Mouse (Mus musculus): ENCODE data around the gene Mnt.

The Mnt gene

DNA sequence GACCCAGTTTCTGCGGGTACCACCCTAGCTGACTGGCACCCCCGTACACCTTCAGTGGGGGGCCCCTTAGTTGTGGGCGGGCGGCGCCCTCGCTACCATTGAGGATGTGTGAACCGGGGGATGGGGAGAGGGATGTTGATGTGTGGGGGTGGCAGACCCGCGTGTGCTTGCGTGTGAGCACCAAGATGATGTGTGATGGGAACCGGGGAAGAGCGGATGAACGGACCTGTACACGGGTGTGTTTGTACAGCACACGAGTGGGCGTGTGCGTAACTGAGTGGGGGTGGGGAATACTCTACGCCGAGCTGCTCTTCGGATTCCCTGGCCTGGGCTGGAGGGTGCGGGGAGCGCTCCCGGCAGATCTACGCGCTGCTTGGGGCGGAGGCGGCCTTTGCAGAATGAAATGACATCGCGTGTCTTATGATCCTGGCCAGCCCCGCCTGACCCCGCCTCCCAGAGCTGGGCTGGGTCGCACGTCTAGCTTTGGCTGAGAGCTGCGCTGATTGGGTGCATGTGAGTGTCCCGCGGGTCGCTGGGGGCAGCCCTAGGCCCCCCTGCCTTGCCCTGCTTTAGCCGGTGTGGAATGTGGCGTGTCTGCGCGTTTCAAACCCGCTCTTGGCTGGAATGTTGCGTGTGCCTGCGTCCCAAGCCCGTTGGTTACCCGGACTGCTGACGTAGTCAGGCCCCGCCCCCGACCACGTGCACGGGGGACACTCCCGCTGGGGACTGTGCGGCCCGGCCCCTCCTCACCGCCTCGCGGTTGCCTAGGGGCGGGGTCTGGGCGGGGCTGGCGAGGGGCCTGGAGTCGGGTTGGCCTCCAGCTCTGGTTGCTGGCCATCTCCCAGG lies 1.1 kb downstream of the Mnt start:
- DNase-seq (ENCODE audit: low read depth, low spot score) = peak; percentile 98

DNA sequence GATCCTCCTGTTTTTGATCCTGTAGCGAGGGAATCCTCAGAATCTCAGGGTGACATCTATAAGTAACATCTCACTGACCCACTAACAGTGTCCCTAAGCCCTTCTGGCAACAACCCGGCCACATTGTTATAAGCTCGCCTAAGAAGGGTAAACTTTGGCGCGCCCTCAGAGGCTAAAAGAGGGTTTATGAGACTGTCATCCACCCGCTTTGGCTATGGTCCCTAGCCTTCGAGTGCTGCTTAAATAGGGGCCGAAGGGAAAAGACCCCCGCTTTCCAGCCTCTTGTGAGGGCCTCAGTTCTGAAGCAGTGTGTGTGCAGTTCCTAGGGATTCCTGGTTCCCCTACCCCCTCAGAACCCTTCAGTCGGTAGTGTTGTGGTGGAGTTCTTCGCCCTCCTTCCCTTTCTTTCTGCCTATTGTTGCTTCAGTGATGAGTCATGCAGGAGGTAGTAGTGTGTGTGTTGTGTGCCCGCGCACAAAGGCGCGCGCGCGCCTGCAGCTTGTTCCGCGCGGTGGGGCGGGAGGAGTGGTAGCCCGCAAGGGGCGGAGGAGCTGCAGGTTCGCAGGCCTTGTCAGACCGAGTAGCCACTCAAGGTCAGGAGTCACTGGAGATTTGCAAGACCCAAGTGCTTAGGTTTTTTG lies 1.9 kb downstream of the Mnt start:
- DNase-seq (ENCODE audit: low read depth, low spot score) = peak; percentile 83

DNA sequence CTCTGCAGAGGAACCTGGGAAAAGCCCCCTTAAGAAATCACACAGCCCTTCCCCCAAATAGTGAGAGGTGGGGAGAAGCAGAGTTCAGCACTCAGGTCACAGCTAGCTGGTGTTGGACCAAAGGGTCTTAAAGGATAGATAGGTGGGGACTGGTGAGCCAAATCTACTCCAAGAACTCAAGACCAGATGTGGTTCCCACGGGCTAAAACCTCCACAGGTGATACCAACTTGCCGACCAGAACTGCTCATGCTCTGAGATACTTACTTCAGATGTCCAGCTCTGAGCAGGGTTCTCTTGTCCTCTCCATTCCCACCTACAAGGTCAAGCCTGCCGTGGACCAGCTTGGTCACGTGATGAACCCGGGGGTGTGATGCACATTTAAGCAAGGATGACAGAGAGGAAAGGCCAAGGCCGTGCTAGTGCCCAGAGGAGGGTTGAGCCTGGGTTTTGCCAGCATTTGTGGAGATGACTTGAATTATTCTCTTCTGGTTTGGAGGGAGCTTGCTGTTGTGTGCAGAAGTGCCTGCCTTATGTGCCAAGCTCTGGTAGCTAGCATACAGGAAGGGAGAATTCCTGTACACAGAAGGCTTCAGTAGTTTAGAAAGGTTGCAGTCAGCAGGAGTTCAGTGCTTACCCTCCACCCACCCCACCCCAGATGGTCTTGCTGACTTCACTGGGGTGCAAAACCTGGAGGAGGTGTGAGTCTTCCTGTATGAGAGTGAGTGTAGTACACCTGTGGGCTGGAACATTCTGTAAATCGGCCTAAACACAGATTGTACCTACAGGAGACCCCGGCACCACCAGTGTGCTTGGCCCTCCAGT lies 3.0 kb downstream of the Mnt start:
- DNase-seq (ENCODE audit: low read depth, low spot score) = no peak

DNA sequence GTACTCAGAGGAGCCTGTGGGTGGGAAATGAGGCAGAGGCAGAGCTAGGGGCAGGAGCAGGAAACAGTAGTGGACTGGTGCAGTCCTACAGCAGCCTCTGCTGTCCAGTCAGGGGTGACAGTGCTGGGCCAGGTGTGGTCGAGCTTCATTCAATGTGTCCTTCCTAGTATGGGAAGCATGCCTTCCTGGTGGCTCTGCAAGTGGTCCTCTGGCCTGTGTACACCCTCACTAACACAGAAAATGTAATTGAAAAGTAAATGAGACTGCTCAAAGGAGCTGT lies 3.6 kb downstream of the Mnt start:
- no peak for DNase-seq (ENCODE audit: low read depth, low spot score)

DNA sequence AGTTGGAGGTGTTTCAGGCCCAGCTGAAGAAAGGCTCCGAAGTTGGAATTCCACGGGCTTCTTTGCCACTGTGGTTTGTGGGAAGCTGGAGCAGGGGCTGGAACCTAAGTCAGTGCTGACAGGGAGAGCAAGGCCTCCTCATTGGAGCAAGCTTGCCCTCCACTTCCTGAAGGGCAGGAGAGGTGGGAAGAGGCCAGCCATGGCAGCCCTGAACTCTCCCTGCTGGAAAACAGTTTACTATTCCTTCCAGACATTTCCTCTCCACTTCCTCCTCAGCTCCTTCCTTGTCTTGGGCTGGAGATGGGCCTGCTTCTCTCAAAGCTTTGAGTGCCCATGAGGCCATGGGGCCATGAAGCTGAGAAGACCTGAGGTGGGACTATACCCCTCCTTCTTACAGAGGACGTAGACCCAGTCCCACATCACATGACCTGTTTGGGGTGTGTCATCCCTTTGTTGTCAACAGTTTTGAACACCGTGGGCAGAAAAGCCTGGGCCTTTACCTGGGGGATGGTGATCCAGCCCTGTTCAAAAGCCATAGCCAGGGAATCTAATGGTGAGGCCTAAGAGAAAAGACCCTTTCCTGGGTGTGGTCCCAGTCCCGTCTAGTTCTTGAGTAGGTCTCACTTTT lies 4.0 kb downstream of the Mnt start:
- peak; percentile 69 for DNase-seq (ENCODE audit: low read depth, low spot score)

DNA sequence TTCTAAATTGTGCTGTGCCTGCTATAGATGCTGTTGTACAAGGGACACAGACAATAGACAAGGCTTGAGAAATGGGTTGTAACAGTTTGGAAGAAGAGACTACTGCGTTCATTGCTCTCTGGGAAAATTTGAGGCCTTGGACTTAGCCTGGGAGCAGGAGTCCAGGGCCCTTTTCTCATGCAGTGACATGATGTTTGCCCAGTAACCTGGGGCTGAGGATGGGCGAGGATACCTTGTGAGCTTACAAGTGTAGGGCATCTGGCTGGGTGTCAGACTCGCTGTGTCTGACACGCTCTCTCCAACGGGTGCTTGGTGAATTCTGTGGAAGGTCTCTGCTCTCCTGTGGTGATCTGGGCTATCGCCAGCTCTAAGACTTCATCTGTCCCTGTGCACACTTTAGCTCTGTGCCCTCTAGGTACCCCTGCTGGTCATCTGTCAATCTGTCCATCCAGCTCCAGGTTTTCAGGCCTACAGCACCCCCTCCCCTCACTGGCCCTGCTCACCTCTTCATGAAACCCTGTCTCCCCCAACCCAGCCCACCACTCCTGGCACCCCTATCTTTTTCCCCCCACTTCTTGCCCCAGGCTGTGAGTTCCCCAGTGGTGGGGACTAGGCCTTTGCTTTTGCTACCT lies 5.0 kb downstream of the Mnt start:
- no peak for DNase-seq (ENCODE audit: low read depth, low spot score)

DNA sequence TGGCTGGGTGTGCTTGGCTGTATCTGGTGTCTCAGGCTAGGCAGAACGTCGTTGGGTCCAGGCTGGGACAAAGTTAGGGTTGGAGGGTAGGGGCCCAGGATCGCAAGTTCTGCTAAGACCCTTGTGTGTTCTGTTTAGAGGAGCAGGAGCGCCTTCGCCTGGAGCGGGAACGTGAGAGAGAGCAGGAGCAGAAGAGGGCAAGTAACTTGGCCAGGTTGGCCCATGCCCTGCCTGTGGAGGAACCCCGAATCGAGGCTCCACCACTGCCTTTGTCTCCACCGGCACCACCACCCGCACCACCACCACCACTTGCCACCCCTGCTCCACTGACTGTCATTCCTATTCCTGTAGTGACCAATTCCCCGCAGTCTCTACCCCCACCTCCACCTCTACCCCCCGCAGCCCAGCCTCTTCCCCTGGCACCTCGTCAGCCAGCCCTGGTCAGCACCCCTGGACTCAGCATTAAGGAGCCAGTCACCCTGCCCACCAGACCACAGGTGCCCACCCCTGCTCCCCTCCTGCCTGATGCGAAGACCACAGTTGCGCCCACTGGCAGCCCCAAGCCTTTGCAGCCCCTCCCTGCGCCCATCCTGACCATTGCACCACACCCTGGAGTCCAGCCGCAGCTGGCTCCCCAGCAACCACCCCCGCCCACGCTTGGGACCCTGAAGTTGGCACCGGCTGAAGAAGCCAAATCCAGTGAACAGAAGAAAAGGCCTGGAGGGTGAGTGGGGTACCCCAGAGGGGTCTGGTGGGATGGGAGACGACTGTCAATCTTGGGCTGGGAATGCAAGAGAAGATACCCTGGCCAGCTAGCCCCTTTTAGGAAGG lies 5.7 kb downstream of the Mnt start:
- DNase-seq (ENCODE audit: low read depth, low spot score) = no peak

DNA sequence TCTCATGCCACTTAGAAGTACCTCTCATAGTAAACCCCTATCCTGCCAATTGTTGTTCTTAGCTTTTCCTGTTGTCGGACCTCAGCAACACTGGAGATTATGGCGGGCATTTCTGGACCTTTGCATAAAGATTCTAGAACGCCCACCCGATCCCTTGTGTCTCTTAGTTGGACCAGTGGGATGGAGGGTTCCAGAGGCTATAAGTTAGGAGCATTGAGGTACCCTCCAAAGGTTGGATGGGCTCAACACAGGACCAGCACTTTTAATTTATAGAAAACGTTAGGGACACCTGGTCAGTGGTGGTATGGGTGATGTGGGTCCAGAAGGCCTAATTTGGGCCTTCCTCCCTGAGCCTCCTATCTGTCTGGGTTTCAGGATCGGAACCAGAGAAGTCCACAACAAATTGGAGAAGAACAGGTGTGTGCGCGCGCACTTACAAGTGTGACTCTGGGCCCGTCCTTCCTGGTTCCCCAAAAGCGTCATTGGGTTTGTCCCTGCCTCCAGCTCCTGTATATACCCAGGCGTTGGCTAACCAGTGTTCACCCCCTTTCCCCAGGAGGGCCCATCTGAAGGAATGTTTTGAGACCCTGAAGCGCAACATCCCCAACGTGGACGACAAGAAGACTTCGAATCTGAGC lies 6.5 kb downstream of the Mnt start:
- DNase-seq (ENCODE audit: low read depth, low spot score) = no peak

DNA sequence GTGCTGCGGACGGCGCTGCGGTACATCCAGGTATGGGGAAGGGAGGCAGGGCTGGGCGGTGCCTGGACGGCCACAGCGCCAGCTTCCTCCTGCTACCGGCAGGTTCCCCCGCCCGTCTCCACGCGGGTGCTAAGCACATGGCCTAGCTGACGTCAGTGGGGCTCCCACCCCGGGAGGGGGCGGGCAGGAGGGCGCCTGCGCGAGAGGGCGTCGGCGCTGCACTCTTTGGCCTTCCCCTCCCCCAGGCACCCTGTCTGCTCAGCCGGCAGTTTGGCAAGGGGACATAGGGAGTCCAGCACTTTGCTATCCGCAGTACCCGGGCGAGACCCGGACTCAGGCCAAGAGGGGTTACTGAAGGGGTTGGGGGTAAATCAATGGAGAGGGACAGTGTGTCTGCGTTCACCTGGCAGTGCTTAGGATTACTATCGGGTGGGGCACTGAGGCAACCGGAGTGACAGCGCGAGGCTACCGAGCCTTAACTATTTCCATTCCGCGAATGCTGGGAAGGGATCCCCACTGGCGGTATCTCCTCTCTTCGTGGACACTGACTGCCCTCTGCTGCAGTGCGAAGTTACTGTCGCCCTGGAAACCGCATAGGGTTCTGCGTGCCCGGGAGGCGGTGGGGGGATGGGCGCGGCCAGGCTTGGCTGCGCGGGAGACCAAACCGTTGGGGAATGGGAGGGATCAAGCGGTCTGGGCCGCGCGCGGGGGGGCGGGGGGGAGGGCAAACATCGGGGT lies 7.1 kb downstream of the Mnt start:
- peak; percentile 94 for DNase-seq (ENCODE audit: low read depth, low spot score)

DNA sequence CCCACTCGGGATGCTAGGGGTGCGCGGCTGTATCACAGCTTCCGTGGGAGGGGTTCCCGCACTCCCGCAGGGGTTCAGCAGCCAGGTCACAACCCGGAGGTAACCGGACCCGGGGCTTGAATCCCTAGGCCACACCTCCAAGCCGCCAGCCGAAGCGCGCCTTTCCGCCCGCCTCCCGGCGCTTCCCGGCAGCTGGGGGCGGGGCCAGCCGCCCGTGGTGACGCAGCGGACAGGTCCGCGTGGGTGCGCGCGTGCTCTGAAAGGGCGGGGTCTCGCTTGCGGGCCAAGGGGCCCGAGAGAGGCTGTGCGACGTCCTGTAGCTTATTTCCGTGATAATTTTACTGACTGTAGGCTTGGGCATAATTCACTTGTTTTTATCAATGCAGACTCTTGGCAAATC lies 7.7 kb downstream of the Mnt start:
- DNase-seq (ENCODE audit: low read depth, low spot score) = peak; percentile 92

DNA sequence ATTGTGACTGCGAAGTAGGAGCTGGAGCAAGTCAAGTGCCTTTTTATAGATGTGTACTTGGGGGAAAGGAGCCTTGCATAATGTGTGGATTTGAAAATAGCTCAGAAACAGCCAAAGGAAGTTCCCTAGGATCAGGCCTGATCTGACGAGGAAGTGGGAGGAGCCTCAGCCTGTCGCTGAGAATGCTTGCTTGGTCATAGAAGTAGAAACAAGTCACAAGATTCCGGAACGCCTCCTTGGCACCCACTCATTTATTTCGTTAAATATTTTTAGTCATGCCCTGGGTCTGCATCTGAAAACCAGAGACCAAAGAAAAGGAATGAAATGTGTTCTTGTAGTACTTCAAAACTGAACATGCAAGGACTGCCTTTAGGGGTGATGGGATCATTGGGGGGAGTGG lies 8.3 kb downstream of the Mnt start:
- DNase-seq (ENCODE audit: low read depth, low spot score) = peak; percentile 78

DNA sequence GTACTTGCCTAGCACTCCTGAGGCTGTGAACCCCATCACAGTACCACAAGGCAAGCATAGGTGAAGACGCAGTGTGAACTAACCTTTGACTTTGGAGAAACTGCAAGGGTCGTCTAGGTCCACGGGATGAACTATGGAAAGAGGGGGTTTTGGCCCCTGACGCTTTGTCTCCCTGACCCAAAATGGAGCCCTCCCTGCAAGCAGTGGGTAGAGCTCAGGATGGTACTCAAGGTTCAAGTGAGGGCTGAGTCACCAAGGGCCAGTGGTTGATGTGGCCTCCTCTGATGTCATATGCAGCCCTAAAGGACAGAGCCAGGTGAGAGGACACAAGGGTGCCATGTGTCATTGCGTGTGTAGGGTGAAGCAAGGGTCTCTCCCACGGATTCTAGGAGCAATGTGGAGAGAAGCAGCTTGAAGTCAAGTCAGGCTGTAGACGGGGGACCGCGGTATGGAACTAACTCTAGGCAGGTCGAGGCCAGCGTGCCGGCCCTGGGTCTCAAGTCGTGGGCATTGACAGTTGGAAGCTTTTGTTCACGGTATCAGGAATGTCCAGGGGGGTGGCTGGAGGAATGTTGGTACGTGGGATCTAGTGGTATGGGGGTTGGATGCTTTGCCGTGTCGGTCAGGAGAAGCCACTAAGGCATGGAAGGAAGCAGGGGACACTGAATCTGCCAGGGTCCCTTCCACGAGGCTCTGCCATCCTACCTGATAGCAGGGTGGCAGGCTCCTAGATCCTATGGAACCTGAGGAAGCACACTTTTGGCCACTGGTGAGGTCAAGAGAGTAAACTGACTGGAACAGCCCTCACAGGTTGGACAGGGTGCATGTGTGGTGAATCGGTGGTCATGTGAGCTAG lies 9.4 kb downstream of the Mnt start:
- DNase-seq (ENCODE audit: low read depth, low spot score) = no peak

DNA sequence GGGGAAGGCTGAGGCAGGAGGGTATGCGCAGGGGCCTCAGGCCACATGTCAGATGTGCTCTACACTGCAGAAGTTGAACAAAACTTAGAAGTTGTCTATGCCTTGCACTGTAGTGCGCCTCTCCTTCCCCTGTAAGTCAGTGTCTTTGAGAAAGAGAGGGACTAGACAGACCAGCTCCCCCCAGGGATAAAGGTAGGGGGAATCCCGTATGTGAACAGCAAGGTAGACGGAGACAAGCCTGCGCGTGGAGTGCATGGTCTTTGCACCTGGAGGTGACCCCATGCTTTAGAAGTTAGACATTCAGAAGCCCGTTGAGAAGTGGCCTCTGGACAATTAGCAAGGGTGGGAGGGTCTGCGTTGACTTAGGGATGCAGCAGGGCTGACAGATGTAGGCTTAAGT lies 10.0 kb downstream of the Mnt start:
- no peak for DNase-seq (ENCODE audit: low read depth, low spot score)

DNA sequence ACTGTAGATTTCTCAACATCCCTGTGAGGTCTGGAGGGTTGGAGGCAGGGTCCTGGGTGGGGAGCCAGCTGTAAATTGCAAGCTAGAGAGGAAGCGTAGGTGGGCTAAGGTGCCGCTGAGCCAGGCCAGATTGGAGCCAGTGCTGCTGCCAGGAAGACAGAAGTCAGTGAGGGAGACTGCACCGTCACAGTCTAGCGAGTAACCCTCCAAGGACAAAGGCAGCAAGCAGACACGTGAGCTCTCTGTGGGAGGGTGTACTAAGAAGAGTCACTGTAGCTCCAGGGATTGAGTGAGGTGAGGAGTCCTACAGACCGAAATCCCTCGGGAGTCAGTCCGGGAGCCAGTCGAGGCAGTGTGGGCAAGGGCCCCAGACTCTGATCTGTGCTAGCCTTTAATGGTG lies 10.6 kb downstream of the Mnt start:
- DNase-seq (ENCODE audit: low read depth, low spot score) = peak; percentile 49

DNA sequence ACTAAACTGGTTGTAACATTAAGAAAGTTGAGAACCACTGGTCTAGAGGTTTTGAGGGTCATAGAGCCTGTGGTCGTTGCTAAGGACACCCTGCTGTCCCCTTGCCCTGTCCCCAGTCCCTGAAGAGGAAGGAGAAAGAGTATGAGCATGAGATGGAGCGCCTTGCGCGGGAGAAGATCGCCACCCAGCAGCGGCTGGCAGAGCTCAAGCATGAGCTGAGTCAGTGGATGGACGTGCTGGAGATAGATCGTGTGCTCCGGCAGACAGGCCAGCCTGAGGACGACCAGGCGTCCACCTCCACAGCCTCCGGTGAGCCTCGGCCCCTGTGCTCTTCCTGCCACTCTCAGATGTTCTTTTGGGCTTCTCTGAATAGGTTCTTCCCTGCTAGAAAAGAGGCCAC lies 11.3 kb downstream of the Mnt start:
- no peak for DNase-seq (ENCODE audit: low read depth, low spot score)

DNA sequence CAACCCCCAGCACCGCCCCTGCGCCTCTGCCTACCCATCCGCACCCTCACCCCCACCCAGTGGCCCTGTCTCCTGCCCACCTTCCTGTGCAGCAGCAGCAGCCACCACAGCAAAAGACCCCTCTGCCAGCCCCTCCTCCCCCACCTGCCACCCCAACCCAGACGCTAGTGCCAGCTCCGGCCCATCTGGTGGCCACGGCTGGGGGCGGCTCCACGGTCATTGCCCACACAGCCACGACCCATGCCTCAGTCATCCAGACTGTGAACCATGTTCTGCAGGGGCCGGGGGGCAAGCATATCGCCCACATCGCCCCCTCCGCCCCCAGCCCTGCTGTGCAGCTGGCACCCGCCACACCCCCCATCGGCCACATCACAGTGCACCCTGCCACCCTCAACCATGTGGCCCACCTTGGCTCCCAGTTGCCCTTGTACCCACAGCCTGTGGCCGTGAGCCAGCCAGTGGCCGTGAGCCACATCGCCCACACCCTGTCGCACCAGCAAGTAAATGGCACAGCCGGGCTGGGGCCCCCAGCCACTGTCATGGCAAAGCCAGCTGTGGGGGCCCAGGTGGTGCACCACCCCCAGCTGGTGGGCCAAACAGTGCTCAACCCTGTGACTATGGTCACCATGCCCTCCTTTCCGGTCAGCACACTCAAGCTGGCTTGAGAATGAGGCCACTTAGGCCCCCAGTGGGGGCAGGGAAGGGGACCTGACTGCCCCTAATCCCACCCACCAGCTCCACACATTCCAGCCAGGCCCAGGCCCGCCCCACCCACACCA lies 12.1 kb downstream of the Mnt start:
- no peak for DNase-seq (ENCODE audit: low read depth, low spot score)

DNA sequence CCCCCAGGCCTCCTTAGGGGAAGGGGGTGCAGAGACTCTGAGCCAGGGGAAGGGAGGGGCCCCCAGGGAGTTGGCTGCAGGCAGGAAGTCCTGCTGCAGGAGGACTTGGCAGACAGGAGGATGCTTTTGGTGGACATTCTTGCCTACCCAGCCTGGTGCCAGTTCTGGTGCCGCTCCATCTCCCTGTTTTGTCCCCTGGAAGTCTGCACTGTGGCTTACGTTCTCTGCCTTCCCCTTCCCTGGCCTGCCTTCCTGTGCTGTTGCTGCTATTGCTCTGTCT lies 12.7 kb downstream of the Mnt start:
- DNase-seq (ENCODE audit: low read depth, low spot score) = peak; percentile 40

DNA sequence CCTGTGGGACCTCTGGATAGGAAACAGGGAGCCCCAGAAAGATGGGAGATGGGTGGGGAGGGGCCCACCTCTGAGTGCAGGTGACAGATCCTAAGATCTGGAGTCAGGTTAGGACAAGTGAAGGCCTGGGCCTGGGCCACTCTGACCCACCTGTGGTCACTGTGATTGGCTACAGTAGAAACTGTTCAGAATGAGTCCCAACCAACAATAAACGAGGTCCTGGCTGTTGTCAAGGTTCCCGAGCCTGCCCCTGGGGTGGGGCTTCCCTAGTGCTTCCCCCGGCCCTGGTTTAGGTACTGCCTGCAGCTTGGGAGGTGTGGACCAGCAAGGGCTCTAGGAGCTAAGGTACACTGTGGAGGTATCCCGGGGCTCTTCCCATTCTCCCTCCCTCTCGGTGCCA lies 13.0 kb downstream of the Mnt start:
- DNase-seq (ENCODE audit: low read depth, low spot score) = no peak
